Mouse (Mus musculus) adrenal gland, postnatal 10 days (tissue): ENCODE measurements around the gene Arl9. TPM values are rescaled to one million over a fixed set of nuclear protein-coding genes. Genes with fewer than 3 reads are reported as not detected.
"Not testable (repeated sequence)": the region's sequence is repeated elsewhere in the genome, so short reads cannot be mapped to it uniquely, and the experiment has no call there.

Experiments used
- DNase-seq: peaks from one replicate; pipeline ENCODE4 v3.0.0; 2021; ENCODE audit warnings: mixed read lengths
- long read RNA-seq, 2 experiments: library from polyadenylated mRNA; stranded (forward); transcript quantifications; one replicate each; pipeline ENCODE4 v2.0.0; 2021
- total RNA-seq, 2 experiments: library from RNA; stranded (reverse); gene quantifications; 2 replicates each; pipeline ENCODE4 v1.2.3; 2021

Gene Arl9
- under 1 TPM in 1 of 2 experiments, not detected in 1; 0.73 TPM for total RNA-seq
- long read RNA-seq, experiment 1, result 0 reads
- long read RNA-seq, experiment 2, result 0 reads

- no peak for DNase-seq
Measured at GRCm38 (mm10) chr5:77004051-77004821, at the start of gene Arl9. Gene Arl9 (plus strand): TSS chr5:77004055.

- DNase-seq, result peak; percentile 36
Measured at GRCm38 (mm10) chr5:76954271-76954900, 49.5 kb upstream of the Arl9 start.

- no peak for DNase-seq
Measured at GRCm38 (mm10) chr5:76955474-76955873, 48.4 kb upstream of the Arl9 start.

- DNase-seq, result no peak
Measured at GRCm38 (mm10) chr5:76957954-76958353, 45.9 kb upstream of the Arl9 start.

- no peak for DNase-seq
Measured at GRCm38 (mm10) chr5:76959587-76959986, 44.3 kb upstream of the Arl9 start.

- DNase-seq, result peak; percentile 61
Measured at GRCm38 (mm10) chr5:76962545-76962944, 41.3 kb upstream of the Arl9 start.

GRCm38 (mm10) chr5:76964651-76965050 is 39.2 kb upstream of the Arl9 start:
- no peak for DNase-seq

GRCm38 (mm10) chr5:76969250-76969649 is 34.6 kb upstream of the Arl9 start:
- no peak for DNase-seq

- not testable (repeated sequence) for DNase-seq
Measured at GRCm38 (mm10) chr5:76971115-76971514, 32.7 kb upstream of the Arl9 start.

GRCm38 (mm10) chr5:76973488-76973887 is 30.4 kb upstream of the Arl9 start:
- no peak for DNase-seq

- no peak for DNase-seq
Measured at GRCm38 (mm10) chr5:76974207-76974553, 29.7 kb upstream of the Arl9 start.

- DNase-seq, result peak; percentile 91
Measured at GRCm38 (mm10) chr5:76974554-76975285, 29.1 kb upstream of the Arl9 start, which contains the start of gene Srp72. Gene Srp72 (plus strand): TSS chr5:76974683.

GRCm38 (mm10) chr5:76975736-76976135 is 28.1 kb upstream of the Arl9 start:
- peak; percentile 44 for DNase-seq

GRCm38 (mm10) chr5:76984015-76984414 is 19.8 kb upstream of the Arl9 start:
- no peak for DNase-seq

- DNase-seq, result no peak
Measured at GRCm38 (mm10) chr5:76990789-76991188, 13.1 kb upstream of the Arl9 start.

GRCm38 (mm10) chr5:76993174-76993814 is 10.6 kb upstream of the Arl9 start:
- DNase-seq, result no peak

- no peak for DNase-seq
Measured at GRCm38 (mm10) chr5:76998416-76998815, 5.4 kb upstream of the Arl9 start.

GRCm38 (mm10) chr5:77001192-77001591 is 2.7 kb upstream of the Arl9 start:
- DNase-seq, result no peak

GRCm38 (mm10) chr5:77010352-77010751 is 6.5 kb downstream of the Arl9 start:
- DNase-seq, result no peak

- no peak for DNase-seq
Measured at GRCm38 (mm10) chr5:77011082-77011481, 7.2 kb downstream of the Arl9 start.

- no peak for DNase-seq
Measured at GRCm38 (mm10) chr5:77013171-77013570, 9.3 kb downstream of the Arl9 start.
